Comparison of ENCODE assay signal across 30 mouse cellular contexts in the genomic region with DNA sequence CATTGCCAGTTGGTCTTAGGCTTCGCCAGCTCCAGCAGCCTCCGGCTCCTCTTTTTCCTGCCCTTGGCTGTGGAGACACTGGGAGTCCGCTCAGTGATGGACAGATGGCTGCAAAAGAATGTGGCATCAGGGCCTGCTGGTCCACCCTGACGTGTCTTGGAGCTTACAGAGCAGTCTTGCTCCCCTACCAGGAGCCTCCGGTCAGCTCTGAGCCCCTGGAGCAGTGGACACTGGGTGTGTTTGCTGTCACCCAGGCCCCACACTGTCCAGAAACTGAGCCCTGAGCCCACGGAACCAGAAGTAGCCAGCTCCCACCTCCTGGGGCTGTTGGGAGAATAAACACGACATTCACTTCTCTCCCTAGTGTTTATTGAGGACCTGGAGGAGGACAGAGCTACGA. TPM values are rescaled to one million over a fixed set of nuclear protein-coding genes. Genes with fewer than 3 reads are reported as not detected.
DNase-seq lines count a peak whose midpoint lies in the region; ATAC-seq and TF ChIP-seq lines count a peak whose summit lies in the region.
"Had no signal": no experiment of that assay in that cellular context is flagged by ENCODE, and none has a peak within 500 bp of the region (broad histone marks: within the 10 kb centered on the region; RNA-seq: fewer than 3 reads in every experiment).

No protein-coding gene starts in this region.

- H3K9ac ChIP-seq in midbrain, embryonic 11.5 days (ENCODE audit: low read length) = no peak overlapping the region
- no peak overlapping the region for H3K9ac ChIP-seq in midbrain, postnatal 0 days (replicated peaks; ENCODE audit: low read length, poor library complexity, severe bottlenecking)
- no peak overlapping the region for H3K9ac ChIP-seq in limb, embryonic 15.5 days
- H3K9ac ChIP-seq: heart, embryonic 12.5 days; heart, embryonic 15.5 days; hindbrain, embryonic 12.5 days; hindbrain, embryonic 15.5 days had no signal

- no peaks in the 10 kb centered on the region for H3K27me3 ChIP-seq in midbrain, embryonic 11.5 days (ENCODE audit: control insufficient read depth, insufficient read depth, low read length)
- H3K27me3 ChIP-seq in midbrain, postnatal 0 days (ENCODE audit: insufficient read depth, low read length) = no peaks in the 10 kb centered on the region
- H3K27me3 ChIP-seq in limb, embryonic 15.5 days = no peaks in the 10 kb centered on the region
- H3K27me3 ChIP-seq: heart, embryonic 15.5 days; hindbrain, embryonic 12.5 days; hindbrain, embryonic 15.5 days had no signal

- intact Hi-C loops in gastrocnemius, postnatal 14 days (cut with DNase I; ENCODE audit: low total_unique reads) = no loop called here

- H3K27ac ChIP-seq in midbrain, embryonic 11.5 days (ENCODE audit: low read depth, low read length) = no peak overlapping the region
- H3K27ac ChIP-seq in midbrain, postnatal 0 days (ENCODE audit: low read depth, low read length) = no peak overlapping the region
- H3K27ac ChIP-seq in limb, embryonic 15.5 days = no peak overlapping the region
- H3K27ac ChIP-seq: forebrain, embryonic 10.5 days; heart, embryonic 15.5 days; hindbrain, embryonic 12.5 days; hindbrain, embryonic 15.5 days had no signal

- no peak overlapping the region for H3K4me2 ChIP-seq in midbrain, embryonic 11.5 days
- no peak overlapping the region for H3K4me2 ChIP-seq in midbrain, postnatal 0 days (ENCODE audit: low read depth, low read length, poor library complexity, severe bottlenecking)
- no peak overlapping the region for H3K4me2 ChIP-seq in limb, embryonic 15.5 days
- H3K4me2 ChIP-seq: heart, embryonic 12.5 days; heart, embryonic 15.5 days; hindbrain, embryonic 12.5 days; hindbrain, embryonic 15.5 days had no signal

- H3K36me3 ChIP-seq in midbrain, embryonic 11.5 days (ENCODE audit: control insufficient read depth, insufficient read depth, low read length) = no peaks in the 10 kb centered on the region; the same call in 1 of the 2 replicates
- H3K36me3 ChIP-seq in midbrain, postnatal 0 days (ENCODE audit: insufficient read depth, low read length) = no peaks in the 10 kb centered on the region
- no peaks in the 10 kb centered on the region for H3K36me3 ChIP-seq in limb, embryonic 15.5 days
- H3K36me3 ChIP-seq: forebrain, embryonic 10.5 days; heart, embryonic 12.5 days; heart, embryonic 15.5 days; hindbrain, embryonic 12.5 days; hindbrain, embryonic 15.5 days had no signal

- TF ChIP-seq CTCF in midbrain, postnatal 0 days (IDR thresholded peaks at IDR 0.05) = no peak

- WGBS in midbrain, embryonic 11.5 days = 80% methylated on average over 8 of the region's 8 CpGs
- 75% methylated on average over 8 of the region's 8 CpGs for WGBS in midbrain, postnatal 0 days
- 75% methylated on average over 8 of the region's 8 CpGs for WGBS in limb, embryonic 15.5 days

- no peaks in the 10 kb centered on the region for H3K4me1 ChIP-seq in midbrain, embryonic 11.5 days (ENCODE audit: control insufficient read depth, insufficient read depth, low read length)
- no peaks in the 10 kb centered on the region for H3K4me1 ChIP-seq in midbrain, postnatal 0 days (ENCODE audit: insufficient read depth, low read length)
- H3K4me1 ChIP-seq in limb, embryonic 15.5 days = no peaks in the 10 kb centered on the region
- H3K4me1 ChIP-seq: forebrain, embryonic 10.5 days; heart, embryonic 12.5 days; heart, embryonic 15.5 days; hindbrain, embryonic 12.5 days; hindbrain, embryonic 15.5 days had no signal

- H3K4me3 ChIP-seq in midbrain, embryonic 11.5 days (ENCODE audit: low read depth, low read length) = no peak overlapping the region
- H3K4me3 ChIP-seq in midbrain, postnatal 0 days (ENCODE audit: low read depth, low read length) = no peak overlapping the region
- no peak overlapping the region for H3K4me3 ChIP-seq in limb, embryonic 15.5 days
- H3K4me3 ChIP-seq: forebrain, embryonic 10.5 days; heart, embryonic 12.5 days; heart, embryonic 15.5 days; hindbrain, embryonic 12.5 days; hindbrain, embryonic 15.5 days had no signal

- DNase-seq in heart, adult 11 months = peak; percentile 66
- no peak for DNase-seq in heart, postnatal 4 days
- DNase-seq in midbrain, embryonic 11.5 days (ENCODE audit: low spot score, missing footprints) = peak; percentile 39
- no peak for DNase-seq in midbrain, postnatal 0 days (ENCODE audit: low spot score)
- no peak for DNase-seq in gastrocnemius, postnatal 14 days
- DNase-seq: adrenal gland, adult 2 months; adrenal gland, postnatal 14 days; cerebellum, adult 11 months; cerebellum, adult 2 months; cerebellum, adult 9-11 months; gastrocnemius, postnatal 36 days; heart, postnatal 14 days had no signal

- H3K9me3 ChIP-seq in midbrain, embryonic 11.5 days (ENCODE audit: control insufficient read depth, low read length) = no peaks in the 10 kb centered on the region
- H3K9me3 ChIP-seq in midbrain, postnatal 0 days (ENCODE audit: low read length) = no peaks in the 10 kb centered on the region
- no peaks in the 10 kb centered on the region for H3K9me3 ChIP-seq in limb, embryonic 15.5 days
- H3K9me3 ChIP-seq: forebrain, embryonic 10.5 days; heart, embryonic 12.5 days; heart, embryonic 15.5 days; hindbrain, embryonic 12.5 days; hindbrain, embryonic 15.5 days had no signal

- ATAC-seq in midbrain, embryonic 11.5 days (ENCODE audit: low FRiP score) = no peak
- ATAC-seq in midbrain, postnatal 0 days (ENCODE audit: low FRiP score) = no peak
- peak; percentile 36; the same call in 1 of the 2 replicates for ATAC-seq in limb, embryonic 15.5 days (ENCODE audit: insufficient number of reproducible peaks, low FRiP score, low TSS enrichment, low read depth)
- ATAC-seq: CD4-positive, CD25-positive, alpha-beta regulatory T cell, adult 4 months; forebrain, embryonic 14.5 days had no signal

RNA-seq across cellular contexts. Expression of a gene that starts 0.9 kb away (rescaled TPM):
- total RNA-seq in heart, postnatal 4 days (2021) = not detected
- not detected in 2 replicates for polyA plus RNA-seq in midbrain, embryonic 11.5 days (2014; fragmentation: Nextera tagmentation; extraction: Ambion mirVana)
- total RNA-seq in midbrain, postnatal 0 days (2014; rRNA removed) = not detected in 2 replicates
- polyA plus RNA-seq in midbrain, postnatal 0 days (2015; fragmentation: Nextera tagmentation; extraction: Ambion mirVana) = not detected in 2 replicates
- polyA plus RNA-seq in limb, embryonic 15.5 days (2015; fragmentation: Nextera tagmentation; extraction: Ambion mirVana) = not detected in 2 replicates
- not detected for total RNA-seq in gastrocnemius, postnatal 14 days (2021)
- total RNA-seq: adrenal gland, adult 2 months; adrenal gland, postnatal 14 days; adrenal gland, postnatal 4 days; gastrocnemius, adult 8-10 months; gastrocnemius, postnatal 36 days; granulocyte monocyte progenitor cell, adult 5-6 weeks; heart, adult 8-10 months; heart, postnatal 14 days; hematopoietic stem cell, adult 5-6 weeks; MEL had no signal
- polyA plus RNA-seq: adrenal gland, adult 2 months; C2C12; CD4-positive, CD25-positive, alpha-beta regulatory T cell, adult 4 months; cerebellum, adult 2 months; embryonic facial prominence, embryonic 11.5 days; embryonic facial prominence, embryonic 14.5 days; forebrain, embryonic 10.5 days; forebrain, embryonic 14.5 days; heart, embryonic 12.5 days; heart, embryonic 15.5 days; hindbrain, embryonic 12.5 days; hindbrain, embryonic 15.5 days; intestine, embryonic 14.5 days had no signal

RNA-seq across cellular contexts. Expression of a gene that starts 27.6 kb away (rescaled TPM):
- total RNA-seq in heart, postnatal 4 days (2021) = under 1 TPM; 0.10 to 0.11 TPM
- polyA plus RNA-seq in midbrain, embryonic 11.5 days (2014; fragmentation: Nextera tagmentation; extraction: Ambion mirVana) = 0.10 and 0.12 TPM in 2 replicates
- 43.6 and 45.2 TPM in 2 replicates for total RNA-seq in midbrain, postnatal 0 days (2014; rRNA removed)
- polyA plus RNA-seq in midbrain, postnatal 0 days (2015; fragmentation: Nextera tagmentation; extraction: Ambion mirVana) = 1.7 and 1.8 TPM in 2 replicates
- not detected in 2 replicates for polyA plus RNA-seq in limb, embryonic 15.5 days (2015; fragmentation: Nextera tagmentation; extraction: Ambion mirVana)
- total RNA-seq in gastrocnemius, postnatal 14 days (2021) = under 1 TPM; 0.11 to 0.12 TPM
- total RNA-seq: granulocyte monocyte progenitor cell, adult 5-6 weeks; heart, postnatal 14 days; MEL had no signal
- polyA plus RNA-seq: CD4-positive, CD25-positive, alpha-beta regulatory T cell, adult 4 months; embryonic facial prominence, embryonic 14.5 days; forebrain, embryonic 10.5 days; heart, embryonic 12.5 days; heart, embryonic 15.5 days had no signal

RNA-seq across cellular contexts. Expression of a gene that starts 31.2 kb away (rescaled TPM):
- total RNA-seq in heart, postnatal 4 days (2021) = 10 to 100 TPM; 19.7 to 21.9 TPM
- polyA plus RNA-seq in midbrain, embryonic 11.5 days (2014; fragmentation: Nextera tagmentation; extraction: Ambion mirVana) = 33.0 and 41.8 TPM in 2 replicates
- 95.6 and 98.8 TPM in 2 replicates for total RNA-seq in midbrain, postnatal 0 days (2014; rRNA removed)
- 43.3 and 46.6 TPM in 2 replicates for polyA plus RNA-seq in midbrain, postnatal 0 days (2015; fragmentation: Nextera tagmentation; extraction: Ambion mirVana)
- polyA plus RNA-seq in limb, embryonic 15.5 days (2015; fragmentation: Nextera tagmentation; extraction: Ambion mirVana) = 65.5 and 66.4 TPM in 2 replicates
- 10 to 100 TPM; 10.3 to 10.6 TPM for total RNA-seq in gastrocnemius, postnatal 14 days (2021)

RNA-seq across cellular contexts. Expression of a gene that starts 51.5 kb away (rescaled TPM):
- 1 to 10 TPM; 3.2 to 3.7 TPM for total RNA-seq in heart, postnatal 4 days (2021)
- 11.4 and 13.0 TPM in 2 replicates for polyA plus RNA-seq in midbrain, embryonic 11.5 days (2014; fragmentation: Nextera tagmentation; extraction: Ambion mirVana)
- total RNA-seq in midbrain, postnatal 0 days (2014; rRNA removed) = 74.5 and 78.2 TPM in 2 replicates
- polyA plus RNA-seq in midbrain, postnatal 0 days (2015; fragmentation: Nextera tagmentation; extraction: Ambion mirVana) = 25.9 and 26.2 TPM in 2 replicates
- 7.8 and 10.1 TPM in 2 replicates for polyA plus RNA-seq in limb, embryonic 15.5 days (2015; fragmentation: Nextera tagmentation; extraction: Ambion mirVana)
- total RNA-seq in gastrocnemius, postnatal 14 days (2021) = 1 to 10 TPM; 2.3 to 3.3 TPM
- total RNA-seq: granulocyte monocyte progenitor cell, adult 5-6 weeks; hematopoietic stem cell, adult 5-6 weeks; MEL had no signal
- polyA plus RNA-seq: CD4-positive, CD25-positive, alpha-beta regulatory T cell, adult 4 months had no signal

RNA-seq across cellular contexts. Expression of a gene that starts 52.6 kb away (rescaled TPM):
- total RNA-seq in heart, postnatal 4 days (2021) = 1 to 10 TPM; 5.7 to 6.0 TPM
- polyA plus RNA-seq in midbrain, embryonic 11.5 days (2014; fragmentation: Nextera tagmentation; extraction: Ambion mirVana) = 10.5 and 13.4 TPM in 2 replicates
- 34.6 and 56.9 TPM in 2 replicates for total RNA-seq in midbrain, postnatal 0 days (2014; rRNA removed)
- 22.7 and 25.6 TPM in 2 replicates for polyA plus RNA-seq in midbrain, postnatal 0 days (2015; fragmentation: Nextera tagmentation; extraction: Ambion mirVana)
- polyA plus RNA-seq in limb, embryonic 15.5 days (2015; fragmentation: Nextera tagmentation; extraction: Ambion mirVana) = 25.5 and 28.3 TPM in 2 replicates
- total RNA-seq in gastrocnemius, postnatal 14 days (2021) = 1 to 10 TPM; 1.3 to 2.2 TPM

Comparison
In these comparisons a context has a peak if more than half of its experiments do, and no peak if none do; other contexts are left out.
1. DNase-seq: peak in heart, adult 11 months (single experiment) and midbrain, embryonic 11.5 days (single experiment); none in heart, postnatal 4 days (single experiment), midbrain, postnatal 0 days (single experiment) and gastrocnemius, postnatal 14 days (single experiment).
2. RNA of a gene that starts 27.6 kb away (total RNA-seq): 43.6 to 45.2 TPM in midbrain, postnatal 0 days; 0.11 to 0.12 TPM in gastrocnemius, postnatal 14 days and 0.10 to 0.11 TPM in heart, postnatal 4 days; every median in the first group is over 10 times any median in the second.